Mouse (Mus musculus) olfactory bulb, adult 2 months (tissue): ENCODE results near the gene Wfikkn1.

Experiments
- CTCF ChIP-seq: fragments of 200-500 bp; IDR thresholded peaks from 2 replicates; pipeline ENCODE4 v1.5.1; 2012; ENCODE audit warnings: low read depth, mild to moderate bottlenecking, low read length, moderate library complexity; ENCODE audit not compliant: insufficient read depth
- POLR2A ChIP-seq: fragments of 200-500 bp; IDR thresholded peaks from 2 replicates; pipeline ENCODE4 v1.6.1; 2012; ENCODE audit warnings: mild to moderate bottlenecking, low read depth, low read length, moderate library complexity; ENCODE audit not compliant: insufficient read depth

DNA sequence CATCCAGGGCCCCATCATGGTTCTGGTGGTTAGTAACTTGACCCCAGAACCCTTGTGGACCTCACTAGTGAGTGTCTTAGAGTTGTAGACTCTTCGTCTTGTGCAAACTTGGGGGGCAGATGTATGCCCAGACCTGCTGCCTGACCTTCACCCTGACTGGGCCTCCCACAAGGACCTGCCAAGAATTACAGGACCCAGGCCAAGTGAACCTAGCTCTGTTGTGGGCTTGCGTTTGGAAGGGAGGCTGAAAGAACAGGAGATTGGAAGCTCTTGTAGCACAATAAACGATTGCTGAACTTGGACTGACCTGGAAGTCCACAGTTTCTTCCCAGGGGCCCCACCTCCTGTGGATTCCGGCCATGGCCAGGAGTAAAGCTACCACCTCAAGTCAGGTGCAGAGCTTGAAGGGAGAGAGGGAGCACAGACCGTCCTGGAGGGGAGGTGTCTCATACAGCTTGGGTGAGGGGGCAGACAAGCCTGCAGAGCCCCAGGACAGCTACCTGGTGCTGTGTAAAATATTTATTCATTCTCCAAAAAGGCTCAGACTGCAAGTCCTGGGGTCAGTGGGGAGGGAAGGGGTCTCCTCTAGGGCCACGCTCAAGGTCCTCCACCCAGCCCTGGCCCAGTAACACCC, 46.6 kb downstream of the Wfikkn1 start:
- TF ChIP-seq POLR2A (no peak), CTCF (no peak)
